Mouse (Mus musculus) cerebellum, adult 11 months (tissue): ENCODE measurements at regions not wholly inside any gene's neighbourhood (a gene's known extent, or its start where the extent isn't known, plus 50 kb on each side); places are given as distances from the start of the nearest gene placed in this dataset.
A peak's percentile ranks its signal among the peaks of the same experiment; 100 is the strongest.

Experiments
- DNase-seq: peaks from one replicate; pipeline ENCODE4 v3.0.0; 2022

GRCm38 (mm10) chr6:126588761-126589160 lies 53.5 kb upstream of the Kcna5 start:
- no peak for DNase-seq

GRCm38 (mm10) chr6:126587476-126587875 lies 52.3 kb upstream of the Kcna5 start:
- DNase-seq = no peak

GRCm38 (mm10) chr6:126585813-126586212 lies 50.6 kb upstream of the Kcna5 start:
- DNase-seq = peak; percentile 96
